Mouse (Mus musculus) embryonic facial prominence, embryonic 11.5 days (tissue): ENCODE measurements at regions not wholly inside any gene's neighbourhood (a gene's known extent, or its start where the extent isn't known, plus 50 kb on each side); places are given as distances from the start of the nearest gene placed in this dataset.

ENCODE experiments used
- ATAC-seq: fragments of 200-750 bp; cut with Nextera tagmentation; replicated peaks from 2 replicates; pipeline ENCODE4 v1.8.0; 2017; ENCODE audit warnings: low read depth; ENCODE audit not compliant: insufficient number of reproducible peaks, low FRiP score, low TSS enrichment
- DNase-seq: peaks from one replicate; pipeline ENCODE4 v3.0.0-alpha.2; 2015; ENCODE audit warnings: low spot score
- H3K27ac ChIP-seq: fragments of 300-500 bp; sonication (generic); replicated peaks from 2 replicates; pipeline ENCODE4 v1.5.1; 2014; ENCODE audit warnings: mild to moderate bottlenecking, low read depth, low read length, control low read depth
- H3K27me3 ChIP-seq: fragments of 300-500 bp; sonication (generic); 2 replicates; pipeline ENCODE4 v1.6.1; 2014; ENCODE audit warnings: mild to moderate bottlenecking, low read length, moderate library complexity, mixed read lengths; ENCODE audit not compliant: control insufficient read depth, insufficient read depth
- H3K36me3 ChIP-seq: fragments of 300-500 bp; sonication (generic); replicated peaks from 2 replicates; pipeline ENCODE4 v1.6.1; 2014; ENCODE audit warnings: low read depth, mild to moderate bottlenecking, low read length, moderate library complexity, mixed read lengths; ENCODE audit not compliant: control insufficient read depth, insufficient read depth
- H3K4me1 ChIP-seq: fragments of 300-500 bp; sonication (generic); 2 replicates; pipeline ENCODE4 v1.6.1; 2014; ENCODE audit warnings: low read length, mixed read lengths; ENCODE audit not compliant: control insufficient read depth, insufficient read depth
- H3K4me2 ChIP-seq: fragments of 300-500 bp; sonication (generic); 2 replicates; pipeline ENCODE4 v1.6.1; 2014; ENCODE audit warnings: low read depth, mild to moderate bottlenecking, control low read depth, low read length, moderate library complexity
- H3K4me3 ChIP-seq: fragments of 300-500 bp; sonication (generic); 2 replicates; pipeline ENCODE4 v1.5.1; 2014; ENCODE audit warnings: low read depth, low read length, control low read depth
- H3K9ac ChIP-seq: fragments of 300-500 bp; sonication (generic); replicated peaks from 2 replicates; pipeline ENCODE4 v1.6.1; 2014; ENCODE audit warnings: mild to moderate bottlenecking, control low read depth, low read length
- H3K9me3 ChIP-seq: fragments of 300-500 bp; sonication (generic); replicated peaks from 2 replicates; pipeline ENCODE4 v1.6.1; 2016; ENCODE audit warnings: mild to moderate bottlenecking, low read length, inconsistent platforms, mixed read lengths; ENCODE audit not compliant: control insufficient read depth
- WGBS: fragments of 180-500 bp; shearing (Covaris S2); extraction: QIAGEN DNeasy Blood & Tissue Kit; methylation state at CpG from one replicate; pipeline ENCODE4 v1.1.7; 2014; 5-methylcytosine and 5-hydroxymethylcytosine counted together

DNA sequence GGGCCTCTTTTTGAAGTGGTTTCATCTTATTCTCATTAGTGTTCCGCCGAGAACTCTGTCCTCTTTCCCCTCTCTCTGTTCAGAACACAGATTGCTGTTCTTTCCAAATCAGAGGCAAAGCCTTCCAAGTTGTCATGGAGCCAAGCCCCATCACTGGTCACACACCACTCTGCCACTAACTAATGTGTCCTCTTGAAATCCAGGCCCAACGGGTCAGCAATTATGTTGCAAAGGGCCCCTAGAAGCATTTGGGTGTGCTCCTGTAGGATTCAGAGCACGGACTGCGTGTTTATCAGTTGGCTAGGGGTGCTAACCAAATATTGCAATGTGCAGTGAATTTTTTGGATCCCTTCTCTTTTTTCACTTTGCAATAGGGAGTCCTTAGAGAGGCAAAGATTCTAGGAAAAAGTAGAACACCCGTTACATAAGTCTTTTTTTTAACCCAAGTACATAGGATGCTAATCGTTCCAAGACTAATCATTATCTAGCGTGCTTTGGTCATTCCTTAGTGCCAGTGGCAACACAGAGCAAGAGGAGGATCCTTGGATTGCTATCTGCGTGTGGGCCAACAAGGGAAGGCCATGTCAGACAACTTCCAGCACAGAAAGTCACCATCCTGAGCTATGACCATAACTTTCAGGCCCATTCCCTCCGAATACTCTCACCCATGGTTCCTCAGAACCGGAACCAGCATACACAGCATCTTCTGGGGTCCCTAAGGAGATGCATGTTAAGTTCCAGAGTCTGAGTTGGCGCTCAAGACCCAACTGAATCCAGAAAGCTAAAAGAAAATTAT is 99.8 kb upstream of the Cd180 start:
- ATAC-seq (no peak), DNase-seq (no peak)
- no peaks in the 10 kb centered on the region for H3K4me1 ChIP-seq
- no peak overlapping the region for H3K4me2 ChIP-seq
- no peak overlapping the region for H3K9ac ChIP-seq
- no peak overlapping the region for H3K4me3 ChIP-seq
- no peaks in the 10 kb centered on the region for H3K27me3 ChIP-seq
- WGBS: 92% methylated on average over 12 of the region's 12 CpGs
- H3K27ac ChIP-seq: no peak overlapping the region
- H3K9me3 ChIP-seq: no peaks in the 10 kb centered on the region
- no peaks in the 10 kb centered on the region for H3K36me3 ChIP-seq

DNA sequence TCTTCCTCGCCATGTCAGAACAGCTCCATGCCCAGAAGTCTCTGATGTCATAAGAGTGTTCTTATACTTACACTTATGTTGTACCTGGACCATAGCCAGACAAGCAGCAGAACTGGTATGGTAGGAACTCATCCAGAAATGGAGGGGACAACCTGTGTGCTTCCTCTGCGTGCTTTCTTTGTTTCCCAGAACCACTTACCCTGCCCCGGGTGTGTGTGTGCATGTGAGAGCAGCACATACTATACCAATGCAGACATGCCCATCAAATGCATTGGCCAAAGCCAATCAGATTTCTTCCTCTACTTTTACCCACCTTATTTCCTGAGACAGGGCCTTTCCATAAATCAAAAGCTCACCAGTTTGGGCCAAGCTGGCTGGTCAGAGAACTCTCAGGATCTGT is 99.2 kb upstream of the Cd180 start:
- no peak for ATAC-seq
- 92% methylated on average over 3 of the region's 3 CpGs for WGBS

DNA sequence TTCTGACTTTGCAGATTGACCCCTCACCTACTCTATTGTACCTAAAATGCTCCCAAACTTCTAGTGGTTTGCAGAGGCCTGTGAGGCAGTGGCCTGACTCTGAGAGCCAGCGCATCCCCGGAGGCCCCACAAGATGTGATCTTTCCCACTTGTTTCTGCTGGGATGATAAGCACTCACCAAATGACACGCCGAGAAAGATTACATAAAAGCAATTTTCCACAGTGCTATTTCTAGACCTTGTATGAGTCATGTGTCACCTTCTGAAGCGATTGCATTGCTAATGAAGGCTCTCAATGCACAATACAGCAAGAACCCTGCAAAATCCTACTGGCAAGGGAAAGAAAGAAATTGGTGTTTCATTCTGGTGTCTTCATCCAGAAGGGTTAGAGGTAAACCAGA is 97.8 kb upstream of the Cd180 start:
- WGBS: 83% methylated on average over 5 of the region's 5 CpGs
- DNase-seq: no peak
- no peak overlapping the region for H3K27ac ChIP-seq

More for the DNA sequence above, 99.2 kb upstream of the Cd180 start:
- Histone ChIP-seq H3K4me2 (no peak overlapping the region), H3K27me3 (no peaks in the 10 kb centered on the region), H3K9me3 (no peaks in the 10 kb centered on the region), H3K4me3 (no peak overlapping the region), H3K36me3 (no peaks in the 10 kb centered on the region), H3K27ac (no peak overlapping the region), H3K4me1 (no peaks in the 10 kb centered on the region), H3K9ac (no peak overlapping the region)
- DNase-seq: no peak

DNA sequence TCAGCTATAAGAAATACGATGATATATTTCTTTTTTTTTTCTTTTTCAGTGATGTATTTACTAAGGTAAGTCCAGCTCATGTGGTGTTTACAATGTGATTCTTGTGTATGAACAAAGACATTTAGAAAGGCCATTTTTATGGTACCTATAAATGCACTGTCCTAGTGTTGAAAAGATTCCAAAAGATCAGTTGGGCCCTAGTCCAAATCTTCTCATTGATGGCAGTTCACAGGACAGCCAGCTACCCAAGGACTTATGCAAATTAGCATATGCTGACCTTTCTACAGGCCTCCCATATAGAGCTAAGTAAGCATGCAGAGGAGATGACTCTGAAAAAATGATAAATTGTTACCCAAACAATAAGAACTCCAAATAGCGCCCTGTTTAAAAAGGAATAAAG is 97.3 kb upstream of the Cd180 start:
- no peaks in the 10 kb centered on the region for H3K27me3 ChIP-seq
- no peak for ATAC-seq
- no peaks in the 10 kb centered on the region for H3K4me1 ChIP-seq
- no peaks in the 10 kb centered on the region for H3K9me3 ChIP-seq
- H3K27ac ChIP-seq: no peak overlapping the region
- H3K36me3 ChIP-seq: no peaks in the 10 kb centered on the region
- H3K9ac ChIP-seq: no peak overlapping the region
- no peak overlapping the region for H3K4me2 ChIP-seq
- DNase-seq: no peak
- WGBS: 91% methylated on average over 2 of the region's 2 CpGs
- no peak overlapping the region for H3K4me3 ChIP-seq

More for the DNA sequence above, 97.8 kb upstream of the Cd180 start:
- H3K36me3 ChIP-seq: no peaks in the 10 kb centered on the region
- H3K4me1 ChIP-seq: no peaks in the 10 kb centered on the region
- H3K9me3 ChIP-seq: no peaks in the 10 kb centered on the region
- H3K9ac ChIP-seq: no peak overlapping the region
- ATAC-seq: no peak
- H3K4me2 ChIP-seq: no peak overlapping the region
- no peaks in the 10 kb centered on the region for H3K27me3 ChIP-seq
- H3K4me3 ChIP-seq: no peak overlapping the region

DNA sequence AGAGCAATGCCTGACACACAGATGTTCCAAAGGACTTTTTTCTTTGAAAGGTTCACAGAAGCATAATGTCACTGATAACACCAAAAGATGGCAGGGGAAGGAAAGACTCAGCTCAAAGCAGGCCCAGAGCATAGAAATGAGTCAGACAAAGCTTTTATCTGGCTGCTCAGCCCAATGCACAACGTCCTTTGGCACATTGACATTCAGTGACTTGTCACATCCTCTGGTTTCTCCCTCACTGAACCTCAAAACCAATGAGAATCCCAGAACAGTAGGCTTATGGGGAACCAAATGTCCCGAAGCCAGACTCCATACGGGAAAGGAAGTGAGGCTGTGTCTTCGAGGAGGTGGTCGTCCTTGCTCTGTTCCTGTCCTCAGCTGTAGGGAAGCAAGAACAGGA is 95.2 kb upstream of the Cd180 start:
- Histone ChIP-seq H3K4me3 (no peak overlapping the region), H3K9ac (no peak overlapping the region), H3K9me3 (no peaks in the 10 kb centered on the region), H3K27me3 (no peaks in the 10 kb centered on the region), H3K27ac (no peak overlapping the region), H3K36me3 (no peaks in the 10 kb centered on the region), H3K4me1 (no peaks in the 10 kb centered on the region), H3K4me2 (no peak overlapping the region)
- DNase-seq: no peak
- no peak for ATAC-seq
- WGBS: 81% methylated on average over 5 of the region's 5 CpGs

DNA sequence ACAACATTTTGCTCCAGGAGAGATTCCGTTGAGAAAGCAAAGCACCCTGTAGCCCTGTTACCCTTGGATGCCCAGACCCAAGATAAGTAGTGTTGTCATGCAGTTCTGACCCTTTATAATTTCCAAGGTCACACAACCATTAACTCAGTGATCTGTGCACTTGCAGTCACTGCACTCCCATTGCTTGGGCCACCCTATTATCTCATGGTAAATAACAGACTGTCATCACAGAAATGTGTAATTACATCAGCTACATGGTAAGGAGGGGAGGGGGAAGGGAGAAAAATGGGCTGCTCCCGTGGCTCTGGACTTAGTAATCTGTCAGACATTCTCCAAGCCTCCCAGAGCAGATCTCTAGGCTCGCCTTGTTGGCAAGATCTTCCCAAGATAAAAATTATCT is 93.8 kb upstream of the Cd180 start:
- DNase-seq (no peak), ATAC-seq (no peak)
- Histone ChIP-seq H3K4me1 (no peaks in the 10 kb centered on the region), H3K9me3 (no peaks in the 10 kb centered on the region), H3K36me3 (no peaks in the 10 kb centered on the region), H3K27me3 (no peaks in the 10 kb centered on the region), H3K27ac (no peak overlapping the region), H3K9ac (no peak overlapping the region), H3K4me3 (no peak overlapping the region), H3K4me2 (no peak overlapping the region)
- 50% methylated on average over 3 of the region's 3 CpGs for WGBS

DNA sequence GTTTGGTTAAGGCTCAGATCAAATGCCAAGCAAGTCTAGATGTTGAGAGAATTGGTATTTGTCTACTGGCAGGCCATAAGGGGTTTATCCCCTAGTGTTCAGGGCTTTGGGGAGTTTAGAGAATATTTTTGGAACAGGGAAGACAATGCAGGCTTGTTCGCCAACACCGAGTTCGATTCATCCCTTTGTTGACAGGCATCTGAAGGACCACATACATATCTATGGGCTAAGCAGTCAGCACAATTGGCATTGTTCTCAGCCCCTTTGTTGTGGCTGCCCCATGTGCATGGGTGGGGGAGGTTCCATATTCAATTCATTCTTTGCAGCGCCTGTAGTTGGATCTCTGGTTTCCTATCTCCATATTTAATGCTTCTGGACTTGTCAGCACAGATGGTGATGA is 93.3 kb upstream of the Cd180 start:
- Histone ChIP-seq H3K9me3 (no peaks in the 10 kb centered on the region), H3K27me3 (no peaks in the 10 kb centered on the region), H3K4me2 (no peak overlapping the region), H3K36me3 (no peaks in the 10 kb centered on the region), H3K27ac (no peak overlapping the region), H3K9ac (no peak overlapping the region), H3K4me1 (no peaks in the 10 kb centered on the region), H3K4me3 (no peak overlapping the region)
- WGBS: 71% methylated on average over 4 of the region's 4 CpGs
- no peak for DNase-seq
- ATAC-seq: no peak

DNA sequence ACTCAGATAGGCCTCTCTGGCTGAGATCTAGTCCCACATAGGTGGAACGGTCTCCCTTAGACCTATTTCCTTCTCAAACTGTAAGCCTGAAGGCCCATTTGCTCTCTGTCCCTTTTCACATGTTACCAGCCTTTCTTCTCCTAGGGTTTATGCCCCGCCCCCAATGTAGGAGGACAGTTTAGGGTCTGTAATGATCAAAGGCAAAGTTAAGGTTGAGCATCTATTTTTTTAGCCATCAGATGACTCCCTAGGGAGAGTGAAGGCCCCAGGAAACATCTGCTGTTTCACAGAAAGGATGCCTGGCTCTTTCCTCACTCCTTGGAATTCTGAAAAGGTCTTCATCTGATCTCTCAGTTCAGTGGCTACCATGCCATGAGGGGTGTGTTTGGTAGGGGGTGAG is 68.9 kb upstream of the Cd180 start:
- H3K4me2 ChIP-seq: no peak overlapping the region
- H3K9ac ChIP-seq: no peak overlapping the region
- no peaks in the 10 kb centered on the region for H3K27me3 ChIP-seq
- ATAC-seq (no peak), DNase-seq (no peak)
- no peak overlapping the region for H3K4me3 ChIP-seq
- no peaks in the 10 kb centered on the region for H3K9me3 ChIP-seq
- H3K36me3 ChIP-seq: no peaks in the 10 kb centered on the region
- H3K27ac ChIP-seq: no peak overlapping the region
- 74% methylated on average over 2 of the region's 2 CpGs for WGBS
- H3K4me1 ChIP-seq: peaks cover 4% of the 10 kb centered on the region; the same call in 1 of the 2 replicates
